Mouse (Mus musculus) G1E-ER4 (cell line): ENCODE data around the gene Ppfia3. TPM values are rescaled to one million over a fixed set of nuclear protein-coding genes. Genes with fewer than 3 reads are reported as not detected.

Experiments used
- GATA1 ChIP-seq: IDR thresholded peaks from one replicate; pipeline ENCODE4 v1.8.0; 2012; ENCODE audit warnings: low read length, inconsistent platforms
- polyA plus RNA-seq: library from polyadenylated mRNA; stranded (reverse); fragments of >175 nt; gene quantifications from 2 replicates; pipeline ENCODE4 v1.2.3, GENCODE M21; 2012

The Ppfia3 gene
- polyA plus RNA-seq, 1 experiment, result 6.4 TPM

DNA sequence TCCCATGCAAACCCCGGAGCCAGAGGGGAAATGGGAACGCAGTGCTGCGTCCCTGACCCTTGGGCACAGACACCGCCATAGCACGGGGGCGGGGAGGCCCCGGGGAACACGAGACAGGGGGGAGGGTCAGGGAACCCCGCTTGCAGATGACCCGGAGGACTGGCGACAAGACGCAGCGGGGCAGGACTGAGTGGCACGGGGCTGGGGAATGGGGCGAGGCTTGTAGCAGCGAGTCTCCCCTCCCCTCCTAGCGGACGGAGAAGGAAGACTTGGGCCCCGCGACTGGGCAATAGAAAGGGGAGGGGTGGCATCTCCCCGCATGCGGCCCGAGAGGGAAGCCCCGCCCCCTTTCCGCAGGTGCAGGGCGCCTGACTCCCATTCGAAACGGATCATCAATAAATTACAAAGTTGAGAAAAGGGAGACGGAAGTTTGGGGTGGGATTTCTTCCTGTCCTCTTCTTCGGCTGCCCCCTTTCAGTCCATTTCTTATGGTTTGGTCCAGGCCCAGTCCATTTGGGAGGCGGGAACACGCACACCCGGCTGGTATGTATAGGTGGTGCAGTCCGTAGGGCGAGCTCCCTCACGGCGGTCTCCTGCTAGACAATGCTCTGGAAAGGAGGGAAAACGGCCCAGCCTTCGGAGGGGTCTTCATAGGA, 27.3 kb downstream of the Ppfia3 start:
- TF ChIP-seq GATA1, result no peak

GRCm38 (mm10) chr7:45338161-45338911, 28.5 kb downstream of the Ppfia3 start:
- no peak for TF ChIP-seq GATA1

- TF ChIP-seq GATA1, result no peak
These were observed 29.4 kb downstream of the Ppfia3 start for GRCm38 (mm10) chr7:45337469-45337868.

DNA sequence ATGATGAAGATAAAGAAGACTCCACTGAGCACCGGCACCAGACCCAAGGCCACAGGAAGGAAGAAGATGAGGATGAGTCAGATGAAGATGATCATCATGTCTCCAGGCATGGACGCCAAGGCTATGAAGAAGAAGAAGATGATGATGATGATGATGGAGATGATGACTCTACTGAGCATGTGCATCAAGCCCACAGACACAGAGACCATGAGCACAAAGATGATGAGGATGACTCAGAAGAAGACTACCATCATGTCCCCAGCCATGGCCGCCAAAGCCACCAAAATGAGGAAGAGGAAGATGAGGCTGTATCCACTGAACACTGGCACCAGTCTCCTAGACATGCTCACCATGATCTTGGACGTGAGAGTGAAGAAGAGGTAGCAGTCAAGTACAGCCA, 30.5 kb downstream of the Ppfia3 start:
- no peak for TF ChIP-seq GATA1

DNA sequence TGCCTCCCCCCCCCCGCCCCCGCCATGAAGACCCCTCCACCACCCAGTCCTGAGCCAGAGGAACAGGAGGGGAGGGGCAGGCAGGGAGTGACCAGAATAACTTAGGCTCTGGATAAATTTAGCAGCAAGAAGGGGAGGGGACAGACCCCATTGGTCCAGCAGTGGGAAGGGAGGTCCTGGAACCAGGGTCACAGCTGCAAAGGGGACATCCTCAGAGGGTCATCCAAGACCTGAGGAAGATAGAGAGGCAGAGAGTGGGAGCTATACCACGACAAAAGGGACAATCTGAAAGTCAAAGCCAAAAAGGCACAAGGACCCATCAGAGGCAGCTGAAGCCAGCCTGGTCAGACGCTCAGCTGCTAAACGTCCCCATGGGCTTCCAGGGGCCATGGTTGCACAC, 31.8 kb downstream of the Ppfia3 start, which contains the start of gene Hrc:
Hrc (plus strand) TSS at position 235 of the 400 bp plus-strand sequence.
- no peak for TF ChIP-seq GATA1

GRCm38 (mm10) chr7:45334605-45335004, 32.2 kb downstream of the Ppfia3 start:
- TF ChIP-seq GATA1, result no peak

DNA sequence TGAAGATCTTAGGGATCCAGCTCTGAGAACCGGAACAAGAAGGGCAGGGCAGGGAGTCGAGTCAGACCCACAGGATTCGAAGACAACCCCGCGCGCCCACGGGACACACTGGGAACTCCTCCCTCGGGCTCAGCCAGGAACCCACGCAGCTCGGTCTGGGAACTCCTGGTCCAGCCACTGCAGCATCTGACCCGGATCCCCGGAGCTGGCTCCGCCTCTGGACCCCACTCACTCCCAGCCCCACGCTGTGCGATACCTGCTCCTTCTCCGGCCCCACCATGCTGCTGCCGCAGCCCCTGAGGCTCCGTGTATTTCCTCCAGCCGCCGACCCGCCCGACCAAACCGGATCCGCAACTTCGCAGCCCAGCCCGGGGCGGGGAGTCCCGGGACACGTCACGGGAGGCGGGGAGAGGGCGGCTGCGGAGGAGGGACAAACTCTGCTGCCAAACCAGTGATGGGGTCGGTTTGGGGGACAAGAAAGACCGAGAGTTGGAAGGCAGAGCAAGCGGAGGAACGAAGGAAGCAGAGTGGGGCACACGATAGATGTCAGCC, 33.3 kb downstream of the Ppfia3 start, which contains the start of gene Trpm4:
Trpm4 (minus strand) TSS at position 350 of the 552 bp plus-strand sequence.
- TF ChIP-seq GATA1, result no peak

DNA sequence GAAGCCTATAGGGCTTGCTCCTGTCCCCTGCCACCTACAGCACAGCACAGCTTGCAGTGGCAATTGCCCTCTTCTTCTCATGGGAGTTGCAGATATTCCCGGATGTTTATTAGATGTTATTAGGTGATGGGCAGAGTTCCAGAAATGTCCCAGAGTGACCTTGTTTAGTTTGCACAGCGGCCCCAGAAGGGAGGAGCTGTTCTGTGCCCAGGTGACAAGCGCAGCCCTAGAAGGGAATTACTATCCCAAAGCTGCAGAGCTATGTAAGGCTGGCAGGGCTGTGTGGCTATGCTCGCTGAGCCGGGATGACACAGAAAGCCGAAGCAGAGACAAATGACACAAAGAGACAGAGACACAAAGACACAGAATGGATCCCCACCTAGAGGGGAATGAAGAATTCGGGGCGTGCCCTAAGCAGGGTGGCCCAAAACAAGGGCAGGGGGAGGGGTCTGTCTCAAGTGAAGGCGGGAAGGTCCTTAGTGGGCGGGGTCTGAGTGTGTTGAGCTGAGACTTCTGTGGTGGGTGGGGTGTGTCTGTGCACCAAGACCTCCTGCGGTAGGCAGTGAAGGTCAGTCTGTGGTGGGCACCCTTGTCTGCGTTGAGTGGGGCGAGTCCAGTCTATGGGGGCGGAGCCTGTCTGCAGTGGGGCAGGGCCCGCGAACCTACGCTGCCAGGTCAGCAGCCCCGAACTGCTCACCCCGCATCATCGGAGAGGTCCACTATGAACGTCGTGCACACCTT, 34.0 kb downstream of the Ppfia3 start:
- TF ChIP-seq GATA1, result no peak

DNA sequence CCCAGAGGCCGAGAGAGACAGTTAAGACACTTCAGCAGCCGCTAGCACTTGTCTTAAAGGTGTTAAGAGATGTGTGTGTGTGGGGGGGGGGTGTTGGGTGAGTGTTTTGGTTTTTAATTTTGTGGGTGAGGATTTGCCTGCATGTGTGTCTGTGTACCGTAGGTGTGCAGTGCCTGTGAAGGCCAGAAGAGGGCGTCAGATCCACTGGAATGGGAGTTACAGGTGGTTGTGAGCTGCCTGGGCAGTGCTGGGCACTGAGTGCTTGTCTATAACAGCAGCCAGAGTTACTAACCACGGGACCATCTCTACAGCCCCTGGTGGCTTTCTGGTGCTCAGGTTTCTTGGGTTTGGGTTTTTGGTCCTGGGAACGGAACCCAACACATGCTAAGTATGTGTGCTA, 35.3 kb downstream of the Ppfia3 start:
- no peak for TF ChIP-seq GATA1

DNA sequence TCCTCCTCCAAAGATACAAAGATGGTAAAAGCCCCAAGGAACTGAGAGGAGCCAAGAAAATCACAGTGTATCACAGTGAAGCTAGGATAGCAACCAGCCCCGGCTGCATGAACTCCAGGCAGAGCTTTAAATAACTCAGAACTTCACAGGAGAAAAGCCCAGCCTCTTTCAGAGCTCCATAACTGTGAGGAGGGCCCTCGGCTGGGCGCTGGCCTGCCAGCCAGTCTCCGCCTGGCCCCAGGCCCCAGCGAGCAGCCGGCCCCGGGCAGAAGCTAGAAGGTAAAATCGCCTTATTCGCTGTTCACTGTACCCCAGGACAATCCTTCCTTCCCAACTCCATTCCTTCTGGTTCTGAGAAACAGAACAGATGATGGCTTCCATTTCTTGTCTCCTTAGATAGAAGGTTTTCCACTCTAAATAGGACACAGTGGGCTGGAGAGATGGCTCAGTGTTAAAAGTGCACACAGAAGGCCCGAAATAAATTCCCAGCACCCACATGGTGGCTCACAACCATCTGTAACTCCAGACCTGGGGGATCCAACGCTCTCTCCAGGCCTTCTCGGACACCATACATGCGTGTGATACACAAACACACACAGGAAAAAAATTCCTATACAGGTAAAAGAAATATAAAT, 37.9 kb downstream of the Ppfia3 start:
- TF ChIP-seq GATA1, result no peak

- no peak for TF ChIP-seq GATA1
These were observed 41.0 kb downstream of the Ppfia3 start for GRCm38 (mm10) chr7:45325800-45326199.

GRCm38 (mm10) chr7:45323069-45323468, 43.8 kb downstream of the Ppfia3 start:
- no peak for TF ChIP-seq GATA1

GRCm38 (mm10) chr7:45322245-45322644, 44.6 kb downstream of the Ppfia3 start:
- TF ChIP-seq GATA1, result no peak

- no peak for TF ChIP-seq GATA1
These were observed 50.3 kb downstream of the Ppfia3 start for GRCm38 (mm10) chr7:45316536-45316935.

DNA sequence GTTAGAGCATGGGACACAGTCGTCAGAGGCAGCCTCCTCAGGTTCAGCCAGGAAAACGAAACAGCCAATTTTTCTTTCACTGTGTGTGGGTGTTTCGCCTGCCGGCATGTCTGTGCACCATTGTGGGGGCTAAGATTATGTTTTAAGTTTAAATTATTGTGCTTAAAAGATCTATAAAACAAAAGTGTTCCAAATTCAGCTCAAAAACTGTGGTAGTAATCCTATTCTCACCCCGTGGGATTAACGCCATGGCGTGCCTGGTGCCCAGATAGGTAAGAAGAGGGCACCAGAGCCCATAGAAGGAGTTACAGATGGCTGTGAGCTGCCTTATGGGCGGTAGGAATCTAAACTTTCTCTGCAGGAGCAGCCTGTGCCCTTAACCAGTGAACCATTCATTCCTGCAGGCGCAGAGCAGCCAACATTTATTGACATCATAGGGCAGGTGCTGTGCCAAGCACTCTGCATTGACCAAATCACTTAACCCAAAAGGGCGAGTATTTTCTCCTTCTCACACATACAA, 51.6 kb downstream of the Ppfia3 start:
- no peak for TF ChIP-seq GATA1
